Mouse (Mus musculus) cerebellum, adult 11-12 months (tissue): Measurements from ENCODE around the gene Slc5a2.

Experiments used
- DNase-seq: peaks from one replicate; pipeline ENCODE4 v3.0.0; 2022

Slc5a2 gene

GRCm38 (mm10) chr7:128302151-128302550 lies 36.7 kb downstream of the Slc5a2 start:
- no peak for DNase-seq

- DNase-seq: no peak
Measured at GRCm38 (mm10) chr7:128304198-128304597, 38.7 kb downstream of the Slc5a2 start.

GRCm38 (mm10) chr7:128304907-128305306 lies 39.5 kb downstream of the Slc5a2 start:
- DNase-seq: no peak

GRCm38 (mm10) chr7:128307851-128308250 lies 42.4 kb downstream of the Slc5a2 start:
- DNase-seq: no peak

GRCm38 (mm10) chr7:128309216-128309615 lies 43.8 kb downstream of the Slc5a2 start:
- DNase-seq: no peak

GRCm38 (mm10) chr7:128309776-128310175 lies 44.3 kb downstream of the Slc5a2 start:
- no peak for DNase-seq

GRCm38 (mm10) chr7:128310229-128310688 lies 44.8 kb downstream of the Slc5a2 start:
- no peak for DNase-seq

GRCm38 (mm10) chr7:128311263-128311662 lies 45.8 kb downstream of the Slc5a2 start:
- DNase-seq: no peak

GRCm38 (mm10) chr7:128311811-128312210 lies 46.4 kb downstream of the Slc5a2 start:
- DNase-seq: no peak

GRCm38 (mm10) chr7:128312375-128313059 lies 47.1 kb downstream of the Slc5a2 start:
- DNase-seq: no peak

GRCm38 (mm10) chr7:128313601-128314000 lies 48.1 kb downstream of the Slc5a2 start:
- DNase-seq: no peak

GRCm38 (mm10) chr7:128314491-128314890 lies 49.0 kb downstream of the Slc5a2 start:
- DNase-seq: no peak

- DNase-seq: no peak
Measured at GRCm38 (mm10) chr7:128317011-128317410, 51.6 kb downstream of the Slc5a2 start.

- DNase-seq: no peak
Measured at GRCm38 (mm10) chr7:128319140-128319539, 53.7 kb downstream of the Slc5a2 start.

GRCm38 (mm10) chr7:128320219-128320816 lies 54.9 kb downstream of the Slc5a2 start:
- DNase-seq: no peak

GRCm38 (mm10) chr7:128321260-128321659 lies 55.8 kb downstream of the Slc5a2 start:
- no peak for DNase-seq
